Mouse (Mus musculus) forebrain, embryonic 16.5 days (tissue): ENCODE measurements around the gene Abhd10. TPM values are rescaled to one million over a fixed set of nuclear protein-coding genes. Genes with fewer than 3 reads are reported as not detected.

Source experiments
- ATAC-seq: fragments of 200-750 bp; cut with Nextera tagmentation; 2 replicates; pipeline ENCODE4 v1.8.0; 2017; ENCODE audit warnings: mild to moderate bottlenecking, moderate library complexity
- H3K27ac ChIP-seq: fragments of 300-500 bp; sonication (generic); 2 replicates; pipeline ENCODE4 v1.5.1; 2014; ENCODE audit warnings: low read length, control low read depth
- H3K27me3 ChIP-seq: fragments of 300-500 bp; sonication (generic); replicated peaks from 2 replicates; pipeline ENCODE4 v1.6.1; 2014; ENCODE audit warnings: low read length; ENCODE audit not compliant: control insufficient read depth, insufficient read depth
- H3K36me3 ChIP-seq: fragments of 300-500 bp; sonication (generic); 2 replicates; pipeline ENCODE4 v1.6.1; 2014; ENCODE audit not compliant: control insufficient read depth, insufficient read depth
- H3K4me1 ChIP-seq: fragments of 300-500 bp; sonication (generic); replicated peaks from 2 replicates; pipeline ENCODE4 v1.6.1; 2014; ENCODE audit warnings: low read length; ENCODE audit not compliant: control insufficient read depth, insufficient read depth
- H3K4me2 ChIP-seq: fragments of 300-500 bp; sonication (generic); 2 replicates; pipeline ENCODE4 v1.6.1; 2014; ENCODE audit warnings: mild to moderate bottlenecking, low read length, control low read depth
- H3K4me3 ChIP-seq: fragments of 300-500 bp; sonication (generic); replicated peaks from 2 replicates; pipeline ENCODE4 v1.5.1; 2014; ENCODE audit warnings: mild to moderate bottlenecking, low read length, control low read depth
- H3K9ac ChIP-seq: fragments of 300-500 bp; sonication (generic); replicated peaks from 2 replicates; pipeline ENCODE4 v1.6.1; 2014; ENCODE audit warnings: low read depth, low read length, control low read depth
- H3K9me3 ChIP-seq: fragments of 300-500 bp; sonication (generic); 2 replicates; pipeline ENCODE4 v1.6.1; 2016; ENCODE audit warnings: low read length; ENCODE audit not compliant: control insufficient read depth
- WGBS: fragments of 180-500 bp; shearing (Covaris S2); extraction: QIAGEN DNeasy Blood & Tissue Kit; methylation state at CpG from one replicate; pipeline ENCODE4 v1.1.7; 2014; 5-methylcytosine and 5-hydroxymethylcytosine counted together
- polyA plus RNA-seq: library from polyadenylated mRNA; unstranded; fragments of >200 nt; fragmentation: Nextera tagmentation; extraction: Ambion mirVana; gene quantifications from 2 replicates; pipeline ENCODE4 v1.2.1, GENCODE M21; 2015

Abhd10 gene
- polyA plus RNA-seq = 42.1 and 42.7 TPM in 2 replicates

- Histone ChIP-seq H3K4me1 (peaks cover 14% of the 10 kb centered on the region), H3K4me3 (peak within 1 kb of the TSS; percentile 93), H3K27me3 (no peaks in the 10 kb centered on the region), H3K9ac (peak within 1 kb of the TSS; percentile 98), H3K27ac (peak within 1 kb of the TSS; percentile 94), H3K9me3 (no peaks in the 10 kb centered on the region), H3K36me3 (no peaks in the 10 kb centered on the region), H3K4me2 (peak within 1 kb of the TSS; percentile 59)
- ATAC-seq = peak; percentile 98
- WGBS = under 1% methylated on average over 49 of the region's 51 CpGs
These were observed at the start of gene Abhd10 for GRCm38 (mm10) chr16:45742615-45743476. Gene Abhd10 (minus strand): TSS chr16:45742955.

DNA sequence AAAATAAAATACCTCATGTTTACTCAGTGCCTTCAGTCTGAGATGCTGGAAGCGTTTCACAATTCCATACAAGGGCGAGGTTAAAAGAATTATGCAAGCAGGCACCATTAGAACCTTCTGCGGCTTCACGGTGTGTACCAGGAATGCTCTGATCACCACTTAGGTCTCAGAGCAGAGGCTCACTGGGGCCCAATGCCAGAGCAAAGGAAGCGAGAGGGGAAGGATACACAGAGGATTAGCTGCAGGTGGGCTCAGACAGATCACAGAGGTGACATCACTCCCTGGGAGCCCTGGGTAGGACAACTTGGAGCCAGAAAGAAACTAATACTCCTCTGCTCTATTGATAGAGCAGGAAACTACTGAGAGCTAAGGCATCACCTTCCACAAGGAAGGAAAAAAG lies 48.5 kb upstream of the Abhd10 start:
- H3K4me2 ChIP-seq = no peak overlapping the region
- H3K27me3 ChIP-seq = no peaks in the 10 kb centered on the region
- H3K4me3 ChIP-seq = no peak overlapping the region
- 57% methylated on average over 5 of the region's 5 CpGs for WGBS
- no peaks in the 10 kb centered on the region for H3K4me1 ChIP-seq
- no peaks in the 10 kb centered on the region for H3K9me3 ChIP-seq
- H3K27ac ChIP-seq = no peak overlapping the region
- no peak overlapping the region for H3K9ac ChIP-seq
- no peaks in the 10 kb centered on the region for H3K36me3 ChIP-seq
- ATAC-seq = no peak

DNA sequence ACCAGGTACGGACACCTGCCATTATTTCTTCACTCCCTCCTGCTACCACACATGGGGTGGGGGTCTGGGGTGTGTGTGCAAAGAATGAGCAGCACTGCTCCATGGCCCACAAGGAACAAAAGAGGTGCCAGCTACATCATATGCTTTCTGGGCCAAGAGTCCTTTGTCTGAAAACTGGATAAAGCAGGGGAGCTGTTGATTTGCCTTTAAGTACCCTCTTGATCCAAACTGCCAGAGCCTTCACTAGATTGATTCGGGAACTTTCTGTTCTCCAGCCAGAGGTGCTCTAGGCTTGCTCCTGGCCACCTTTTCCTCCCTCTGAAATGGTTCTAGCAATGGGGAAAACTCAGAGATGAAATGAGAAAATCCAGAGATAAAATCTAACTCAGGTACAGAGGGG lies 46.6 kb upstream of the Abhd10 start:
- H3K27me3 ChIP-seq = no peaks in the 10 kb centered on the region
- no peak overlapping the region for H3K27ac ChIP-seq
- no peaks in the 10 kb centered on the region for H3K9me3 ChIP-seq
- no peaks in the 10 kb centered on the region for H3K36me3 ChIP-seq
- H3K4me1 ChIP-seq = no peaks in the 10 kb centered on the region
- WGBS = 78% methylated on average over 2 of the region's 2 CpGs
- no peak for ATAC-seq
- H3K9ac ChIP-seq = no peak overlapping the region
- no peak overlapping the region for H3K4me3 ChIP-seq
- no peak overlapping the region for H3K4me2 ChIP-seq

- no peak overlapping the region for H3K4me2 ChIP-seq
- no peak overlapping the region for H3K9ac ChIP-seq
- H3K4me1 ChIP-seq = no peaks in the 10 kb centered on the region
- no peak overlapping the region for H3K27ac ChIP-seq
- 89% methylated on average over 6 of the region's 6 CpGs for WGBS
- no peak for ATAC-seq
- no peaks in the 10 kb centered on the region for H3K27me3 ChIP-seq
- no peaks in the 10 kb centered on the region for H3K36me3 ChIP-seq
- H3K9me3 ChIP-seq = no peaks in the 10 kb centered on the region
- H3K4me3 ChIP-seq = no peak overlapping the region
These were observed 44.9 kb upstream of the Abhd10 start for GRCm38 (mm10) chr16:45787650-45788049.

DNA sequence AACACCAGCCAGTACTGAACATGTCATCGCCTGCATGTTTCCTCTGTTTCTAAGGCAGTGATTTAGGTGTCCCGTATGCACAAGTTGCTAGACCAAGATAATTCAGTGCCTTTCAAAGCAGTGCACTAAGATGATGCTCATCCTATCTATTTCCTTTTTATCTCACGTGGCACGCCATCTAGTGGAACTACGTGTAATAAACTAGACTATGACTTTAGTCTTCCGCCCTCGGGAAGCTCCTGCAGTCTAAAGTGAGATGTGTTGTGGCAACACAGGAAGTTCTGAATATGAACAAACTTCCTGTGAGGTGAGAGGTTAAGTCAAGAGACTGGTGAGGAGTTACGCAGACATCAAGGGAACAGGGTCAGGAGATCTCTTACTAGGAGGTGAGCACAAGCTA lies 43.9 kb upstream of the Abhd10 start:
- Histone ChIP-seq H3K9me3 (no peaks in the 10 kb centered on the region), H3K27ac (no peak overlapping the region), H3K27me3 (no peaks in the 10 kb centered on the region), H3K4me3 (no peak overlapping the region), H3K36me3 (no peaks in the 10 kb centered on the region), H3K4me1 (no peaks in the 10 kb centered on the region), H3K9ac (no peak overlapping the region), H3K4me2 (no peak overlapping the region)
- WGBS = 45% methylated on average over 8 of the region's 8 CpGs
- ATAC-seq = no peak

DNA sequence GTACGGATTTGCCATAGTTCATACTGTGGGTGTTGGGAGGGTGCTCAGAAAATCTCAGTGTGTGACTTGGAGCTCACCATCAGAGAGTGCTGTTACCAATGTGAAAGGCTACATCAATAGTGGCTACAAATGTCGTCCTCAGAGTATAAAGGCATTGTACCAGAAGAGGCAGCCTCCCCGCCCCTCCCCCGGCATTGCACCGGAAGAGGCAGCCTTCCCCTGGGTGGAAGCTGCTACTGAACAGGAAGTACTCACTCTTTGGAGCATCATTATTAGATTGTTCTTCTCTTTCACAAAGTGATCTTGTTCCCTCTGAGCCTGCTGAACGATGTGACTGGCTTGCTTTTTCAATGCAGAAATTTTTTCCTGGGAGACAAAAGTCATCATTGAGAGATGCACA lies 37.2 kb upstream of the Abhd10 start:
- no peaks in the 10 kb centered on the region for H3K36me3 ChIP-seq
- 73% methylated on average over 6 of the region's 6 CpGs for WGBS
- no peak for ATAC-seq
- H3K4me3 ChIP-seq = no peak overlapping the region
- H3K9me3 ChIP-seq = no peaks in the 10 kb centered on the region
- H3K4me2 ChIP-seq = no peak overlapping the region
- H3K27ac ChIP-seq = no peak overlapping the region
- H3K27me3 ChIP-seq = no peaks in the 10 kb centered on the region
- H3K4me1 ChIP-seq = no peaks in the 10 kb centered on the region
- no peak overlapping the region for H3K9ac ChIP-seq

DNA sequence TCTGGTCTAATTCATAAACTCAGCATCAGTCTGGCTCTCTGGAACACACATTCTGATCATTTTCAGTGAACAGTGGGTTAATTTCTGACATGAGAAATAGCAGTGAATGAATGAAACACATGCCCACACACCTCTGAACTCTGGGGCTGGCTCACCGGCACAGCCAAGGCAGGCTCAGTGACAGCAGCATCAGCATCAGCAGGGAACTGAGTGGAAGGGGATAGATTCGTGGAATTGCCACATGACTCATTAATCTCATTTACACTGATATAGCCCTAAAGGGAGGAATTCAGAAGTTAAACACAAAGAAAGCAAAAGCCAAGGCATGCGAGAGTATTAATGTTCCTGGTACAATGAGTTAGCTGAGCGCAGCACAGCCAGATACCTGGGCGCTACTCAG lies 32.1 kb upstream of the Abhd10 start:
- Histone ChIP-seq H3K9me3 (no peaks in the 10 kb centered on the region), H3K27ac (no peak overlapping the region), H3K27me3 (no peaks in the 10 kb centered on the region), H3K36me3 (no peaks in the 10 kb centered on the region; the same call in 1 of the 2 replicates), H3K4me3 (no peak overlapping the region), H3K4me1 (no peaks in the 10 kb centered on the region), H3K9ac (no peak overlapping the region), H3K4me2 (no peak overlapping the region)
- WGBS = 76% methylated on average over 5 of the region's 5 CpGs
- no peak for ATAC-seq

GRCm38 (mm10) chr16:45770914-45771313 lies 28.2 kb upstream of the Abhd10 start:
- H3K4me2 ChIP-seq = no peak overlapping the region
- H3K4me1 ChIP-seq = peaks cover 3% of the 10 kb centered on the region; the same call in 1 of the 2 replicates
- no peak overlapping the region for H3K9ac ChIP-seq
- no peak overlapping the region for H3K27ac ChIP-seq
- ATAC-seq = no peak
- no peaks in the 10 kb centered on the region; the same call in 1 of the 2 replicates for H3K36me3 ChIP-seq
- H3K9me3 ChIP-seq = no peaks in the 10 kb centered on the region
- H3K27me3 ChIP-seq = no peaks in the 10 kb centered on the region
- 90% methylated on average over 6 of the region's 6 CpGs for WGBS
- H3K4me3 ChIP-seq = no peak overlapping the region

GRCm38 (mm10) chr16:45767853-45768640 lies 25.3 kb upstream of the Abhd10 start:
- Histone ChIP-seq H3K9me3 (no peaks in the 10 kb centered on the region), H3K4me3 (no peak overlapping the region), H3K36me3 (no peaks in the 10 kb centered on the region; the same call in 1 of the 2 replicates), H3K27me3 (no peaks in the 10 kb centered on the region), H3K9ac (no peak overlapping the region), H3K27ac (no peak overlapping the region), H3K4me2 (no peak overlapping the region), H3K4me1 (peaks cover 3% of the 10 kb centered on the region; the same call in 1 of the 2 replicates)
- WGBS = 46% methylated on average over 10 of the region's 10 CpGs
- peak; percentile 80; the same call in 1 of the 2 replicates for ATAC-seq
